Mouse (Mus musculus): ENCODE results near the gene Cerk.

DNA sequence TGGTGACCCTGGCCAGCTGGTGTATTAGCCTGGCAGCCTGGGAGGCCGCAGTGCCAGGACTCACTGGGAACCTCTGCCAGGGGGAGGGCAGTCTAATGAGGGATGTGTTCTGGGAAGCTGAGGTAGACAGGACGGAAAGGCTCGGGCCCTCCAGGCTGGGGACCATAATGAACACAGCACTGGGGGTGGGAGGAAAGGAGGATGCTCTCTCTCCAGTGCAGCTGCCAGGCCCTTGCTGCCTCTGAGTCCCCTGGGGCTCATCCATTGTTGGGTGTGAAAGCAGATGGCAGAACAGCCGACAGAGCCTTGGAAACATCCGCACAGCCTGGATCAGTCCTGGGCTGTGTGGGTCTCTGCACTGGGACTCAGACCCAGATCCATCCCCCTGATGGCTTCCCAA lies 2.2 kb upstream of the Cerk start:
- no peak for TF ChIP-seq POLR2A (IDR thresholded peaks at IDR 0.05; ENCODE audit: extremely low read depth, insufficient read depth, low read length)
- no peak for TF ChIP-seq CTCF (IDR thresholded peaks at IDR 0.05; ENCODE audit: extremely low read depth, insufficient read depth, low read length)

Measured in cortical plate, adult 2 months (tissue).